Mouse (Mus musculus) midbrain, embryonic 10.5 days (tissue): ENCODE data around the gene Kdelr1. TPM values are rescaled to one million over a fixed set of nuclear protein-coding genes. Genes with fewer than 3 reads are reported as not detected.
A peak's percentile ranks its signal among the peaks of the same experiment; 100 is the strongest.

ENCODE experiments used
- DNase-seq: peaks from one replicate; pipeline ENCODE4 v3.0.0-alpha.2; 2017; ENCODE audit warnings: low spot score
- H3K27ac ChIP-seq: fragments of 300-500 bp; sonication (generic); replicated peaks from 2 replicates; pipeline ENCODE4 v1.5.1; 2016; ENCODE audit warnings: mild to moderate bottlenecking
- H3K27me3 ChIP-seq: fragments of 300-500 bp; sonication (generic); 2 replicates; pipeline ENCODE4 v1.6.1; 2016; ENCODE audit warnings: low read depth, mild to moderate bottlenecking; ENCODE audit not compliant: poor library complexity, severe bottlenecking
- H3K36me3 ChIP-seq: fragments of 300-500 bp; sonication (generic); 2 replicates; pipeline ENCODE4 v1.6.1; 2016; ENCODE audit warnings: mild to moderate bottlenecking, moderate library complexity
- H3K4me1 ChIP-seq: fragments of 300-500 bp; sonication (generic); 2 replicates; pipeline ENCODE4 v1.6.1; 2016
- H3K4me3 ChIP-seq: fragments of 300-500 bp; sonication (generic); 2 replicates; pipeline ENCODE4 v1.5.1; 2016; ENCODE audit warnings: mild to moderate bottlenecking, moderate library complexity
- H3K9me3 ChIP-seq: fragments of 300-500 bp; sonication (generic); replicated peaks from 2 replicates; pipeline ENCODE4 v1.6.1; 2016; ENCODE audit warnings: mild to moderate bottlenecking
- WGBS: fragments of 180-500 bp; shearing (Covaris S2); methylation state at CpG from one replicate; pipeline ENCODE4 v1.1.7; 2016; 5-methylcytosine and 5-hydroxymethylcytosine counted together
- polyA plus RNA-seq: library from polyadenylated mRNA; unstranded; fragments of >200 nt; fragmentation: Nextera tagmentation; extraction: Ambion mirVana; gene quantifications from 2 replicates; pipeline ENCODE4 v1.2.1, GENCODE M21; 2016

Kdelr1 gene
- polyA plus RNA-seq, 1 experiment from 2014 or later: 39.0 TPM

DNA sequence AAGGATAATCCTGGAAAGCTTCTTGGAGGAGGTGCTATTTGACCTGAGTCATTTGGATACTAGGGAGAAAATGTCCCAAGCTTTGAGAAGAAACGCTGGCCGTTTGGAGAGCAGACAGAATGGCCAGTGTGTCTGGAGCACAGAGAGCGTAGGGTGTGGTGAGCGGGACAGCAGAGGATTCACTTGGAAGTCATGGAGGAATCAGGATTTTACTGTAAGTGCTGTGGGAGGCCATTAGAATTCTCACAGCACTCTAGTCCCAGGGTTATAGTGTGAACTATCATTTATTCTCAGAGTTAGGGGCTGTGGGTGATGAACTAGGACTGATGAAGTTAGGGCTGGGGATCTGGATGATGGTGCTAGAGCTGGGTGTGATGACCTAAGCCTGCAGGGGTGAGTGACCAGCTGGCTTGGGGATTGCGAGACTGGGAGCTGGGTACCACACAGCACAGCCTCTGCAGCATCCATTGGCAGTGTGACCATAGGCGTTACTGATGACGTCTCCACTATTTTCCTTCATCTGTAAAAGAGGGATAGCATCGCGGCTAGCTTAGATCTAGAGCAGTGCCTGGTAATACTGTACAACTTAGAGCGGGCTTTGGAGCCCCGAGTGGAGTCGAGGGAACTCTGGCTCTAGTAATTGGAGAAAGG is 49.5 kb downstream of the Kdelr1 start:
- H3K9me3 ChIP-seq: no peaks in the 10 kb centered on the region
- peaks cover 35% of the 10 kb centered on the region for H3K27me3 ChIP-seq
- H3K36me3 ChIP-seq: no peaks in the 10 kb centered on the region; the same call in 1 of the 2 replicates
- no peak for DNase-seq
- 92% methylated on average over 12 of the region's 12 CpGs for WGBS
- 0 out of 2 replicates have a peak overlapping the region, but pooled peaks have one; percentile 55 for H3K4me3 ChIP-seq
- H3K4me1 ChIP-seq: peaks cover 47% of the 10 kb centered on the region
- H3K27ac ChIP-seq: peak overlapping the region; percentile 85

DNA sequence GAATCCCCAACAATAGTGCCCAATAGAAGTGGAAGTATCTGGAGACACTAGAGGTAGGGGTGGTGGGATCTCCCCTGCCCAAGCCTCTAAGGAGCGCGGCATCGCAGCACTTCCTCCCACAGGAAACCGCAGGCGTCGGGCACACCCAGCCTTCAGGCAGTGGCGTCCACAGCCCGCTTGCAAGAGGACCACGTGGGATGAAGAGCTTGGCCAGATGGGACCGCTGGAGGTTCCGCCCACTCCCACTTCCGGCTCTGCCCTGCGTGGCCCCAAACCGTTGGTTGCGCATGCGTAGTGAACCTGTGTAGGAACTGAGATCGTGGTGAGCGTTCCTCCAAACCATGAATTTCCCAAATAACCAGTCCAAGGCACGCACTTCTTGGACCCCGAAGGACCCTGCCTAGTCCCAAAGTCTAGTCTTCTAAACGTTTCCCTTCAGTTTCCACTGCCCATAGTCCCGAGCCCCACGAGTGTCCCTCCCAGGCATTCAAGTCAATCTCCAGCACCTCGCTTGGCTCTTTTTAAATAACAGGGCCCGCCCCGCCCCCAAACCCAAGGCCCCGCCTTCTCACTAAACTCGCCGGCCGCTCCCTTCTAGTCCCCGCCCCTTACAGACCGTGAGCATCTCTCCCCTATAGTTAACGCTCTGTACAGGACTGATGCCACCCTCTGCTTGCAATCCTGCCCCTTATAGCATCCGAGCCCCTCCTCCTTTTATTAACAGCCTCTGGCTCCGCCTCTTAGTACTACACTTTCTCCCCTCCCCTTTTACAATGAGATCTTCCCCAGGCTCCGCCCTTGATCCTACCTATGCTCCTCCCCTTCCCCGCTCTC is 50.6 kb downstream of the Kdelr1 start:
- Histone ChIP-seq H3K27ac (peak overlapping the region; percentile 85), H3K4me3 (peak overlapping the region; percentile 55), H3K9me3 (0 out of 2 replicates have a peak, but pooled peaks cover 2% of the 10 kb centered on the region), H3K36me3 (no peaks in the 10 kb centered on the region; the same call in 1 of the 2 replicates), H3K4me1 (peaks cover 37% of the 10 kb centered on the region), H3K27me3 (peaks cover 45% of the 10 kb centered on the region)
- DNase-seq: peak; percentile 93
- WGBS: 1% methylated on average over 37 of the region's 37 CpGs

DNA sequence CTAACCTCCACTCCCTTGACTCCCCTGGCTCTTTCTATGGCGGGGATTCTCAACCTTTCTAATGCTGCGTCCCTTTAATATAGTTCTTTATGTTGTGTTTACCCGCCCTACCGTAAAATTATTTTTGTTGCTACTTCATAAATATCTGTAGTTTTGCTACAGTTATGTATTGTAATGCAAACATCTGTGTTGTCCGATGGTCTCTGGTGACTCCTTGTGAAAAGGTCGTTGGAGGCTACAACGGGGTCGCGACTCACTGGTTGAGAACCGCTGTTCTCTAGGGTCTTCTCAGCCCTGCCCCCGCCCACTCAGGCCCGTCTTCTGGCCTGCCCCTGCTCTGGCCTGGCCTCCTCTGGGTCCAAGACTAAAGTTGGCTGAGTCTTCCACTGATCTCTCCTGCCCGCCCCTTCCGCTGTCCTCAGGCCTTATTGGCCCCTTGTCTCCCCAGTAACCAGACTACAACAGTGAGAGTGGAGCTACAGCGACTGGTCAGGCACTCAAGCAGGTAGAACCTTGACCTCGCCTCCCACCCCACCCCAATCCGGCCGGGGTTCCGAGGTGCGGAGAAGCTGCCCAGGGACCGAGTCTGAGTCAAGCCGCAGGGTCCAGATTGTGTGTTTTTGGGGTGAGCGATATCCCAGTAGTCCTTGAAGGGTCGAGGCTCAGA is 51.3 kb downstream of the Kdelr1 start, which contains the start of gene Ccdc114:
Gene Ccdc114, plus strand, starts transcription at position 311 of the 667 bp plus-strand sequence.
- whole genome bisulfite sequencing: 5% methylated on average over 24 of the region's 24 CpGs
- H3K9me3 ChIP-seq: 0 out of 2 replicates have a peak, but pooled peaks cover 2% of the 10 kb centered on the region
- H3K4me1 ChIP-seq: peaks cover 40% of the 10 kb centered on the region
- peaks cover 53% of the 10 kb centered on the region for H3K27me3 ChIP-seq
- H3K27ac ChIP-seq: peak within 1 kb of the TSS; percentile 85
- peak within 1 kb of the TSS; percentile 55 for H3K4me3 ChIP-seq
- H3K36me3 ChIP-seq: no peaks in the 10 kb centered on the region; the same call in 1 of the 2 replicates
- DNase-seq: peak; percentile 68

DNA sequence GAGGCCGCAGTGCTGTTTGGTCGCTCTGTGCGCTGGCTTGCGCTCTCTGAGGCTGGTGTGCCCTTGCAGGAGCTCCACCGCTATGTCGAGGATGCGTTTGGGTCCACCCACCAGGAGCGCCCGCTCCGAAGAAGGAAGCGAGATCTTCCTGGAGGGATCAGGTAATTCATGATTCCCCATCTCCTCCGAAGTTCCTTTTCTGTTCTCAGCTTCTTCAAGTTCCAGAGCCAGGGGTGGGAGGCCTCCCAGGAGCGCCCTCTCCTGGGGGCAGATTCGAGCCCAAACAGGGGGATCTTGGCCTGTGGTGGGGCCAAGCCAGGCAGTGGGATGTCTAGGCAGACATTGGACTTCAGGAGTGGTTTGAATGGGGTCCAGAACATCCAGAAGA is 51.9 kb downstream of the Kdelr1 start:
- Histone ChIP-seq H3K4me3 (peak overlapping the region; percentile 55), H3K27me3 (peaks cover 54% of the 10 kb centered on the region), H3K27ac (peak overlapping the region; percentile 85), H3K9me3 (0 out of 2 replicates have a peak, but pooled peaks cover 2% of the 10 kb centered on the region), H3K4me1 (peaks cover 38% of the 10 kb centered on the region), H3K36me3 (no peaks in the 10 kb centered on the region; the same call in 1 of the 2 replicates)
- 11% methylated on average over 14 of the region's 14 CpGs for WGBS
- DNase-seq: peak; percentile 32

DNA sequence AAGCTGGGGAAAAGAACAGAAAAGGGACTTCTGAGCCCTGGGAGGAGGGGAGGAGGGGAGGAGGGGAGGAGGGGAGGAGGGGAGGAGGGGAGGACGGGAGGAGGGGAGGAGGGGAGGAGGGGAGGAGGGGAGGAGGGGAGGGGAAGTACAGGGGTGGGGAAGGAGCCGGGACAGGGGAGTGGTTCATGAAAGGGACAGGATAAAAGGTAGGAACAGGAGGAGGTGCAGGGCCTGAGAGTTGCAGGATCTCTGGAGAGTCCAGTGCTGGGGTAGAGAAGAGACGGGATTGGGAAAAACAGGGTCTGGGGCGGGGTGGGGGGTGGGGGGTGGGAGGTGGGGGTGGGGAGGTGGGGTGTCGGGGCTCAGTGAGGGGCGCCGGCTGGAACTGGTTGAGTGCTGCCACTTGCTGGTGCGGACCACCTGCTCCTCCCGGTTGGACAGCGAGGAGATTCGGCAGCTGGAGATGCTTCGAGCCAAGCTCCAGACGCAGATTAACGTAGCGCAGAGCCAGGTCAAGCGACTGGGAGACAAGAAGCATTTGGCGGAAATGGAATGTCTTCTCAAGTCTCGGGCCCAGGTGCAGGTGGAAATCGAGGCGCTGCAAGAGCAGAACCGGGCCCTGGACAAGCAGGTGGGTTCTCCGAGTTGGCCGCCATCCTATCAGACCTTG is 56.2 kb downstream of the Kdelr1 start:
- Histone ChIP-seq H3K27ac (no peak overlapping the region; the same call in 1 of the 2 replicates), H3K36me3 (peaks cover 5% of the 10 kb centered on the region; the same call in 1 of the 2 replicates), H3K27me3 (peaks cover 34% of the 10 kb centered on the region), H3K4me3 (peak overlapping the region; percentile 30), H3K4me1 (peaks cover 15% of the 10 kb centered on the region), H3K9me3 (peaks cover 2% of the 10 kb centered on the region; the same call in 1 of the 2 replicates)
- no peak for DNase-seq
- WGBS: 8% methylated on average over 20 of the region's 23 CpGs

DNA sequence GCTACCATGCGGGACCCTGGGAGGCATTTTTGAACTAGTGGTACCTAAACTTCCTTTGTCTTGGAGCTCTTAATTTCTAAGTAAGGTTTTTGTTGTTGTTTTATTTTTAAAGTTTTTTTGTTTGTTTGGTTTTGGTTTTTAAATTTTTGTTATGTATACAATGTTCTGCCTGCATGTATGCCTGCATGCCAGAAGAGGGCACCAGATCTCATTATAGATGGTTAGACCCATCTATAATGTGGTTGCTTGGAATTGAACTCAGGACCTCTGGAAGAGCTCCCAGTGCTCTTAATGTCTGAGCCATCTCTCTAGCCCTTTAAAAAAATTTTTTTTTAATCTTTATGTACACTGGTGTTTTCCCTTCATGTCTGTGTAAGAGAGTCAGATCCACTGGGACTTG is 57.1 kb downstream of the Kdelr1 start:
- Histone ChIP-seq H3K36me3 (peaks cover 5% of the 10 kb centered on the region; the same call in 1 of the 2 replicates), H3K4me1 (peaks cover 6% of the 10 kb centered on the region), H3K27me3 (peaks cover 26% of the 10 kb centered on the region), H3K9me3 (peaks cover 2% of the 10 kb centered on the region; the same call in 1 of the 2 replicates), H3K27ac (no peak overlapping the region), H3K4me3 (no peak overlapping the region)
- no peak for DNase-seq
- WGBS: 83% methylated on average over 1 of the region's 1 CpGs

Other genes starting within 250 kb of the Kdelr1 start
- gene Rasip1, start 245.3 kb upstream of the Kdelr1 start, polyA plus RNA-seq: 4.8 and 5.5 TPM in 2 replicates
- gene Mamstr, start 232.8 kb upstream of the Kdelr1 start, polyA plus RNA-seq: 2.1 and 3.3 TPM in 2 replicates
- 0.05 TPM in 1 of 2 replicates, not detected in the other for gene Fut2, start 206.4 kb upstream of the Kdelr1 start, polyA plus RNA-seq
- gene Ntn5, start 188.8 kb upstream of the Kdelr1 start, polyA plus RNA-seq: 0.46 and 0.48 TPM in 2 replicates
- gene Sec1, start 178.4 kb upstream of the Kdelr1 start, polyA plus RNA-seq: 0.32 and 0.34 TPM in 2 replicates
- 4.6 and 4.9 TPM in 2 replicates for gene Car11, start 172.9 kb upstream of the Kdelr1 start, polyA plus RNA-seq
- gene Dbp, start 167.7 kb upstream of the Kdelr1 start, polyA plus RNA-seq: 2.1 and 2.9 TPM in 2 replicates
- gene Rpl18, start 157.3 kb upstream of the Kdelr1 start, polyA plus RNA-seq: 965 and 1,116 TPM in 2 replicates
- 32.3 and 32.8 TPM in 2 replicates for gene Sphk2, start 154.8 kb upstream of the Kdelr1 start, polyA plus RNA-seq
- 1.7 and 2.0 TPM in 2 replicates for gene Fam83e, start 151.6 kb upstream of the Kdelr1 start, polyA plus RNA-seq
- gene Spaca4, start 147.0 kb upstream of the Kdelr1 start, polyA plus RNA-seq: not detected in 2 replicates
- 2.3 and 3.3 TPM in 2 replicates for gene Lmtk3, start 89.0 kb upstream of the Kdelr1 start, polyA plus RNA-seq
- gene Sult2b1, start 88.1 kb upstream of the Kdelr1 start, polyA plus RNA-seq: 1.1 and 1.5 TPM in 2 replicates
- 153 and 183 TPM in 2 replicates for gene Cyth2, start 58.2 kb upstream of the Kdelr1 start, polyA plus RNA-seq
- gene Kcnj14, start 48.0 kb upstream of the Kdelr1 start, polyA plus RNA-seq: 0.65 and 0.72 TPM in 2 replicates
- gene Grwd1, start 41.8 kb upstream of the Kdelr1 start, polyA plus RNA-seq: 95.8 and 119 TPM in 2 replicates
- gene Grin2d, start 5.6 kb downstream of the Kdelr1 start, polyA plus RNA-seq: 0.16 and 0.34 TPM in 2 replicates
- 1.5 and 1.7 TPM in 2 replicates for gene Syngr4, start 23.9 kb downstream of the Kdelr1 start, polyA plus RNA-seq
- 4.4 and 5.1 TPM in 2 replicates for gene Tmem143, start 24.2 kb downstream of the Kdelr1 start, polyA plus RNA-seq
- gene Emp3, start 48.6 kb downstream of the Kdelr1 start, polyA plus RNA-seq: 17.7 and 28.2 TPM in 2 replicates
- gene Ccdc114, start 51.3 kb downstream of the Kdelr1 start, polyA plus RNA-seq: 4.8 and 5.3 TPM in 2 replicates
- 0.12 and 0.17 TPM in 2 replicates for gene Abcc6, start 157.5 kb downstream of the Kdelr1 start, polyA plus RNA-seq
- gene Nomo1, start 160.9 kb downstream of the Kdelr1 start, polyA plus RNA-seq: 29.9 and 31.0 TPM in 2 replicates
- gene Kcnj11, start 228.0 kb downstream of the Kdelr1 start, polyA plus RNA-seq: 0.12 and 0.19 TPM in 2 replicates